Mouse (Mus musculus) bone marrow, adult 2 months (tissue): Measurements from ENCODE around the gene Ccdc40.

Experiments used
- CTCF ChIP-seq: fragments of 200-500 bp; IDR thresholded peaks from 2 replicates; pipeline ENCODE4 v1.5.1; 2011; ENCODE audit warnings: low read length, control low read depth; ENCODE audit not compliant: control insufficient read depth, insufficient read depth
- POLR2A ChIP-seq: fragments of 200-500 bp; IDR thresholded peaks from 2 replicates; pipeline ENCODE4 v1.6.1; 2011; ENCODE audit warnings: low read depth, mild to moderate bottlenecking, control low read depth, low read length, borderline replicate concordance; ENCODE audit not compliant: control insufficient read depth

- TF ChIP-seq CTCF (no peak), POLR2A (peak; percentile 38; the same call in 1 of the 2 replicates)
Observed at GRCm38 (mm10) chr11:119299391-119300245, 71.2 kb downstream of the Ccdc40 start, which contains the start of gene Eif4a3.
